Mouse (Mus musculus): ENCODE results near the gene Zcchc7.

Zcchc7 gene

DNA sequence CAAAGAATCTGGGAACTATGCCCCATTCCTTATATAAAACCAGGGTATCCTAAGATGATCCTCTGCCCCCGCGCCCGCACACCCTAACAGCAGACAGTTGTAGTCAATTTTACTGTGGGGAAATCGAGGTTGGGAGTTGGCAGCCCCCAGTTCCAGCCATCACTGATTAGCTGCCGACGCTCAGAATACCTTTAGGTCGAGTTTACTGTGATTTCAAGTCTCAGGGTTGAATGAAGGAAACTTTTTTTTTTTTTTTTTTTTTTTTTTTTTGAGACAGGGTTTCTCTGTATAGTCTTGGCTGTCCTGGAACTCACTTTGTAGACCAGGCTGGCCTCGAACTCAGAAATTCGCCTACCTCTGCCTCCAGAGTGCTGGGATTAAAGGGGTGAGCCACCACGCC is 1.5 kb downstream of the Zcchc7 start:
- DNase-seq (ENCODE audit: extremely low read depth, low read depth), result peak; percentile 6

DNA sequence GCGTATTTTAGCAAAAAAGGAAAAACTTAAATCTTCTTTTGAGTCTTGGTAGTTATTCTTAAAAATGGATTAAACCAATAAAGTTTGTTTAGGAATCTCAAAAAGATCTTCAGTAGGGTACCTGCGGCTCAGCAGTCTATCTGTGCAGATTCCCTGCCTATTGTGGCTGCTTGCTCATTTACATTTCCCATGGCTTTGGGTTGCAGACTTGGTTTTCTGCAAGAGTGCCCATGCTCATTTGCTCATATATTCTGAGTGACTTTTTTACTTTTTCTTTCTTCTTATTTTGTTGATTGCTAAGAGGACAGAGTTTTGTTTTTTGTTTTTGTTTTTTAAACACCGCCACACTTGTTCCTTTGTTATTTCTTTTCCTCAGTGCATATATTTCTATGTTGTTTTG is 19.2 kb downstream of the Zcchc7 start:
- DNase-seq (ENCODE audit: extremely low read depth, low read depth), result no peak

DNA sequence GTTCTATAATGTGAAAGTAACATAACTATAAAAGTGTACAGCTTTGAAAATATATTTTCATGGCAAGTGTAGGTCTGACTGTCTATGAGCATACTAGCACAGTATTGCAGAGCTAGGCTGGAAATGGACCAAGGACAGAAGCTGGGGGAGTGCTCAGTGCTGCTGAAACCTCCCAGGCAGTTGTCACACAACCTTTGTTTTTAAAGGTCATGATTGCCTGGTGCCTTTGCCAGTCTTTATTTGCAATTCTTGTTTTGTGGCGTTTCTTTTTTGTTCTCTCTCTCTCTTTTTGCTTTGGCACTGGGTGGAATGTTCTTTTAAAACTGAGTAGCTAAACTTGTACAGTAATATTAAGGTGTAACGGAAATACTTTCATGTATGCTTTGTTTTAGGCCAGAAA is 21.0 kb downstream of the Zcchc7 start:
- DNase-seq (ENCODE audit: extremely low read depth, low read depth), result no peak

DNA sequence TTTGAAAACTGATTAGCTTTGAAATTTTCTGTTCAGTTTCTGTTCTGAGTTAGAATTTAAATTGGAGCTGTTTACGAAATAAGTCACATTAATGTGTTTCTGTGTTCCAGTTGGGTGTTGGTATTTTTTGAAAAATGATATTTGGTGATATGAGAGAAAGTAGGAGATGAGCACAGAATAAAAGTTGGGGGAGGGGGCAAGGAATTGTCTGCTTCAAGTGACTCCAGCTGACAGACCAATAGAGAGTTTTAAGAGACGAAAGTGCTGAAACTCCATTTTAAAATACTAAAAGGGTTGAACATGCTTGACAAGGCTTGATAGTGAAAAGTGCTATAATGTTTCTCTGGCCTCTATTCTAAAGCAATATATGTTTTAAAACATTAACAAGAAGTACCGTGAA is 21.4 kb downstream of the Zcchc7 start:
- no peak for DNase-seq (ENCODE audit: extremely low read depth, low read depth)

DNA sequence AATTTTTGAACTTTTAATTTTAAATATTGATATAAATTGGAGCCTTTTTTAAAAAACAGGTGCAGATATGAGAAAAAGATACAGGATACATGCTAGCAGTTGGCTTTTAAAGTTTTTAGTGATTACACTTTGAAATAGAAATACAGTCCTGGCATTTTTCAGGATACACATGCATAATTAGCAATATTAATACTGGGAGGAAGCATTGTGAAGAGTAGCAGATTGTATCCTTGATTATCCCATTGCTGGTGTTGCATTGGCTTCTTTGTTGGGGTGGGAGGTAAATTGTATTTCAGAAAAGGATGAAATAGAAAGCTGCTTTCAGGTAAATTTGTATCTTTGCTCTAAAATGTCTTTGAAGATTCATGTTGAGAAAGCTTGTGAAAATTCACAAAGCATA is 22.0 kb downstream of the Zcchc7 start:
- DNase-seq (ENCODE audit: extremely low read depth, low read depth), result no peak

DNA sequence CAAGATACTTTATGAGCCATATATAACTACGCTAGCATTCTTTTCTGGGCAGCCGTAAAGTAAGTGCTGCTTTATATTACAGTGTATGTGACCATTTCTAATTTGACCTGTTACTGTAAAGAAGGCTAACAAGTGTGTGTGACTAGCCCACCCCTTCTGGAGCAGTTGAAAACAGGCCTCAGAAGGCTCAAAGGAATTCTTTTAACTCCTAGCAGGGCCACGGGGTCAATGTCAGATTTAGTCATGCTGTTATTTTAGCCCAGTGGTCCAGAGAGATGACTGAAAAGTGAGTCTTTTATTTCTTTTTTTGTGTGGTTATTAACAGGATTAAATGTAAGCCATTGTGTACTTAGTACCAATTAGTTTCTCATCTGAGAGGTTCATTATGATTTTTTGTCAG is 22.6 kb downstream of the Zcchc7 start:
- DNase-seq (ENCODE audit: extremely low read depth, low read depth), result no peak

DNA sequence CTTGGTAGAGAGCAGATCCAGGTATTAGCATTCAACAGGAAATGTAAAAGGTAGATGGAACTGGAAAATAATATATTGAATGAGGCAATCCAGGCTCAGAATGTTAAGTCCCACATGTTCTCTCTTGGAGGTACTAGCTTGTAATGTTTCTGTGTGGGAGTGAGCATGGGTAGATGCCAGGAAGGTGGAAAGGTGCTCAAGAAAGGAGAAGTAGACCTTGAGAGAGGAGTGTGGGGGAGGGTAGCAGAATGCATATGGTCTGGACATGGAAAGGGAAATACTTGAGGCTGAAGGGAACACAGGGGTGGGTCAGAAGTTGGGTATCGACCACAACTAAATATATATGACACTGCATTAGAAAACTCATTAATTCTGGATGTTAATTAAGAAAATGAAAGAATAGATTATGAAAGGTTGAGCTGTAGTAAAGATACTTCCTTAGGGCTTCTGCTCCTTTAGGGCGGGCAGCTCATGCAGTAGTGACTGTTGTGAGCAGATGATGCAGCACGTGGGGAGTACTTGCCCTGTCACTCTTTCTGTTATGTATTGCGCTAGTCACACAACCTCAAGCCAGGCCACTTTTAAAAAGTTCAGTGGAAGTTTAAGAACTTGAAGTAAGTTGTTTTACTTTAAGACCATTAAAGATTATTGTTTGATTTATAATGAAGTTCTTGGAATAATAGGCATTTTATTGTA is 24.9 kb downstream of the Zcchc7 start:
- no peak for DNase-seq (ENCODE audit: extremely low read depth, low read depth)

DNA sequence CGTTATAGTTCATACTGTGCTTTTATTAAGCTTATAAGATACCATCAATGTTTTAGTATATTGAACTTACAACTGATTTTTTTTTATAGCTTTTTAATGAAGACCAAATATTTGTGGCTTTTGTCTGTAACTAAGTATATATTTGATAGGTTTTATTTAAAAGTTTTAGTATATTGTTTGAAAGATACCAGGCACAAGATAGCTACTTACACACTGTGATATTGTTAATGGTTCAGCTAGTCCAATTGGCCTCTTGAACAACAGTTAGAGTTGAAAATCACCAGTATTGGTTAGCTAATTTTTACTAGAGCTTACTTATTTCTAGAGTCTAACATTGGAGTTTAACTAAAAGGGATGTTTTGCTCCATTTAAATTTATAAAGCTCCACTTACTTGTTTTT is 25.8 kb downstream of the Zcchc7 start:
- DNase-seq (ENCODE audit: extremely low read depth, low read depth), result no peak

DNA sequence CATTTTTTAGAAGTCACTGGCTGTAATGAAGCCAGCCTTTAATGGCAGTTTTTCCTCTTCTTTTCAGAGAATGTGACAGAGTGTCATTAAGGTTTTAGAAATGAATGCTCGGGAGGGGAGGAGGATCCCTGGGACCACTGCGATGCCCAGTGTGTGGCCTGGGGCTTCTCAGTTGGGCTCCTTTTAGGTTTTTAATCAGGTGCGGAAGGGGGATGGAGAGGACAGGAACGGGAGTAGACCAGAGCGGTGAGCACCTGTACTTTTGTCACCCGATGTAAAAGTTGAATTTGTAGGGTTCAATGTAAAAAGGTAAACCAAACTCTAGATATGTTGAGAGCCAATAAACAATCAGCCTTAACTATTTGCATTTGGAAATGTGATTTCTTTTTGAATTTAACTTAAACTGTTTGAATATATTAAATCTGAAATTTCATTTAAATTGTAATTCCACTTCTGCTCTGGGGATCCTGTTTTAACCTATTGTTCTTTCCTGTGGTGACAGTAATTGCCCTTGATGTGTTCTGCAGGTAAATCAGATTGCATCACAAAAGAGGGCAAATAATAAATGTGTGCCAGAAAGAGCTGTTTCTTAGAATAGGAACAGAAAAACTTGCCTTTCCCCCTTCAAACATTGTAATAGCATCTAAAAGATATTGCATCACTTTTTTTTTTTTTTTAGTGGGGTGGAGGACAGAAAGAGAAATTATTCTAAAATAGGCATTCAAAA is 28.1 kb downstream of the Zcchc7 start:
- no peak for DNase-seq (ENCODE audit: extremely low read depth, low read depth)

DNA sequence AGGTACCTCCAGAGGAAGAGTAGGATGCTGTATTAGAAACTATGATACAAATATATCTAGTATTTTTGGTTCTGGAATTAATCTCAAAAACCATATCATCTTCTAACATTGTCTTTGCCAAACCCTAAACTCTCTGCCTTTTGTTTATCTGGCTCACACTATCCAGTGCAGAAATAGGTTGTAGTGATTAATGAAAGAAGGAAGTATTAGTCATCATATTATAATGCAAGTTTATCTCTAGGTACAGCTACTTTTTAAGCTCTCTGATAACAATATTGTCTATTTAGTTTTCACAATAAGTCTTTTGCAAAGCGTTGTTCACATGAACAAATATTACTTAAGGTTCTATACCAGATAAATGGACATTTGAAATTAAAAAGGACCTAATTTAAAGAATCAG is 57.2 kb downstream of the Zcchc7 start:
- DNase-seq (ENCODE audit: extremely low read depth, low read depth), result peak; percentile 56

DNA sequence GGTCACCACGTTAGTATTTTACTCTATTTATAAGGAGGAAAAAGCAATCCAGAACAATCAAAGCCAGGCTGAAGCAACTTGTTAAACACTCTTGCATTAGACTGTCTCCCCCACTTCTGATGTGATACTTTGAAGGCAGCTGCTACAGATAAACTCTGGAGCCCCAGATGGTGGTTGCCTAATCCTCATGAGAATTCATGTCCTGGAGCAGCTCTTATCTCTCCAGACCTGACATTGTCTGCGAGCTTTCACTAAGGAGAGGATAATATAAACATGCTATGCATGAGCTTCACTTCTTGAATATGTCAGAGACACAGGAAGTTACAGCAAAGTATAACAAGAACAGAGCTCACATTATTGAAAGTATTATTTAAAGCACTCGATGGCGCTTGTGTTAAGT is 58.1 kb downstream of the Zcchc7 start:
- peak; percentile 92 for DNase-seq (ENCODE audit: extremely low read depth, low read depth)

DNA sequence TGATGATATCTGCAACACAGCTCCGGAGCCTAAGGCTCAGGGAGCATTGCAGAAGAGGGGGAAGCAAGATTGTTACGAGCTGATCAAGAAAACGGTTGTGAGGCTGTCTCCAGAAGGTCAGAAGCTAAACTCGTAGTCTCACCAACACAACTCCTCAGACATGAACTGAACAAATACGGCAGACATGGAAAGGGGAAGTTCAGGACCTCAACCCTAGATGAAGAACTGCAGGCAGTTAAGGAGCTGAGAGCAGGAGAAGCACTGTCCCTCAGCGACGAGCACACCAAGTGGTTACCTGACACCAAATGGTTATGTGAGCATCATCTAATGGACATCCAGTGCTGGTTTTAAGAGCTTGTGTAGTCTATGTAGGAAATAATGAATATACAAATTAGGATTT is 60.9 kb downstream of the Zcchc7 start:
- peak; percentile 69 for DNase-seq (ENCODE audit: extremely low read depth, low read depth)

DNA sequence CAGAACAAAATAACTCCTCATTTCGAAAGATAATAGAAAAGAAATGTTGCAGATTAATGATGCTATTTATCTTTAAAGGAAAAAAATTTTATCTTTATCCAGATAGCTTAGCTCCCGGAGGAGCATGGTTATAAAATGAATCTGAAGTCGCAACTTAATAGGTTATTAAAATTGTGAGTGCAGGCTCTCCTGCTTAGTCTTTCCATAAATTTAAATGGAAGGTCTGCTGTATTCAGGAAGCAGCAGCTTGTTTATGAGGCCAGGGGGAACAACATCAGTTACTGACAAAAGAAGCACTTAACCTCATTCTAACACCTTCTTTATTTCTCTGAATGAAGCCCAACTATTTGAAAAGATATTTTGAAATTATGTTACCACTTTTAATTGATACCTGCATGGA is 74.9 kb downstream of the Zcchc7 start:
- no peak for DNase-seq (ENCODE audit: extremely low read depth, low read depth)

DNA sequence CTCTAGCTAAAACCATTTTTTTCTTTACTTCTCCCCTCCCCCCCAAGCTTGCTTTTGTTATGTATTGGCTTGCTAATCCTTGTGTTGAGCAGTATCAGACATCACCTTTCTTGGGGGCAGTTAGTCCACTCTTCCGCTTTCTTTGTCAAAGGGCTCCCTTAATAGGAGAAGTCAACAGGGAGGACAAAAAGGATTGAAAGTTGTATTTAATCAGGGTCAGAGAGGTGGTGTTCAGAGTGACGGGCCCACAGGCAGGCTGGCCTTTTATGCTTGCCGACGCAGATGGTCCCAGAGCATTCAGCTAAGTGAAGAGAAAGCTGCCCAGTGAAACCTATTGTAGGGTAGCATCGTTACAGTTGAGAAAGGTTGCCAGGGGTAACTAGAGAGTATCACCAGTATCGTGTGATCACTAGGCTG is 96.2 kb downstream of the Zcchc7 start:
- DNase-seq (ENCODE audit: extremely low read depth, low read depth), result no peak

DNA sequence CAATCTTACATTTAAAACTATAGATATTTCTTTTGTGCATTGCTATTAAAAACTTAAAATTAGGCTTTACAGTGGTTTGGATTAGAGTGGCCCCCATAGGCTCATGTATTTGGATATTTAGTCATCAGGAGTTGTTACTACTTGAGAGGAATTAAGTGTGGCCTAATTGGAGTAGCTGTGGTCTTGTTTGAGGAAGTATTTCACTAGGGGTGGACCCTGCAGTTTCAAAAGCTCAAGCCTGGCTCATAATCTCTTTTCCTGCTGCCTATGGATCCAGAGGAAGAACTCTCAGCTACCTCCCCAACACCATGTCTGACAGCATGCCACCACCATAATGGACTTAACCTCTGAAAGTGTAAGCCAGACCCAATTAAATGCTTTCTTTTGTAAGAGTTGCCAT is 115.9 kb downstream of the Zcchc7 start:
- DNase-seq (ENCODE audit: extremely low read depth, low read depth), result peak; percentile 65

DNA sequence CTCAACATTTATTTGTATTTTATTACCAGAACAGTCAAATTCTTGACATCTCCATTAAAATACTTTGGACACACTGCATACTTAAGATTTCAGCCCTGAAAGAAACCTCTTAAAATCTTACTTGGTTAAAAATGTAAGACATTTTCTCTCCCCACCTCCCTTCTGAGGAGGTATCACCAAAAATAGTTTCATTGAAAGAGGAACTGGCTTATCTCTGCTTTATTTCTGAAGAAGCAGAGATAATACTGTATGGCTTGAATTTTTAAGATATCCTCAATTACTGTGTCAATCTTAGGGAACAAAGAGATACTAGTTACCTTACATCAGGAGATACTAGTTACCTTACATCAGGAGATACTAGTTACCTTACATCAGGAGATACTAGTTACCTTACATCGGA is 116.4 kb downstream of the Zcchc7 start:
- peak; percentile 50 for DNase-seq (ENCODE audit: extremely low read depth, low read depth)

DNA sequence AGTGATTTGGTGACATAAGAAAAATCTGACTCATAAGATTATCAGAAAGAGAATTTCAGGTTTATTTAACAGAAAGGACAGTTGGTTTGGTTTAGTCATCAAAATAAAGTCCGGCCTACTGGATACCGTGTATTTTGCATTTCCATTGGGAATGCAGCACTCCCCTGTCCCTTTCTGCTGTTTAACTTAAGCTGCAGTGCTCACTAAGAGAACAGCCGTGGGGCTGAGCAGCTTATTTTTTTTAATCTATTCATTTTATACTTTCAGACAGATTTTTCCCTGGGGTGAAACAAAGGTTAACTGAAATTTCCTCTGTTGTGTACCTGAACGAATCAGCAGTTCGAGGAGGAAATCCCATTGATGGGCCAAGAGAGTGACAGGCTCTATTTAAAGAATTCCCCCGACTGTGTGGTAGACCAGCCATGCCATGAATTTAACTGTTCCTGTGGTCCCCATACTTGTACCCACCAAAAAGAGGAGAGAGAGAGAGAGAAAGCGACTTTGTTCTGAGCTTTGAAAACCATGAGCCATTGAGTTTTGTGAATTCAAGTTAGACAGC is 124.5 kb downstream of the Zcchc7 start:
- no peak for DNase-seq (ENCODE audit: extremely low read depth, low read depth)

DNA sequence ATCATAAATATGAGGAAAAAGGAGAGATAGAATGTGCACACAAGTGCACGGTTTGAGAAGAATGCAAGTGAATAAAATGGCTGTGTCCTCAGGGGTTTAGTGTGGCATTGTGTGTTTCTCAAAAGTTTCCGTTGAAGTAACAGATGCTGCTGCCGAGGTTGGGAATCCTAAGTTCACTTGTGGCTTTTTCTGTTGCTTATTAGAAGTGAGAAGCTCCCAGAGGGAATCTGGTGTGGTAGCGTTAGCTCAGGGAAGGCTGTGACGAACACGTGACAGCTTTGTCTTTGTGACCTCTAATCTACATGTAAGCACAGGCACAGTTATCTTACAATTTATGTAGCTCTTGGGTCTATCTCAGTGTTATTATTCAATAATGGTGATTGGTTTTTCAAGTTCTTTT is 130.5 kb downstream of the Zcchc7 start:
- DNase-seq (ENCODE audit: extremely low read depth, low read depth), result no peak

DNA sequence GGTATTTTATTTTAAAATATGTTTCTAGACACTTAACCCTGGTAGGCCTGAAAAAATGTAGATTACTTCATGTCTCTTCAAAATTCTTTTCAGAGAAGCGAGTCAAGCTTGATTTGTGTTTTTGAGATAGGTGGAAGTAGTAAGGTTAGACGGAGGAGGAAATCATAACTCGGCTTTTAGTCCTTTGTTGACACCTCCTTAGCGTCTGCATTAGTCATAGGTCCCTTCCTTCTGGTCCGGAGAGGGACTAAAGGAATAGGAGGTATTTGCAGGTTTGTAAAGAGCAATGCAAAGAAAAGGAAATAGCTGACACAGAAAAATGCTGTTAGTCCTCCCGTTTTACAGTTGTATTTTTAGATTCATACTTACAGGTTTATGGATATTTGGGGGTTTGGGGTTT is 135.7 kb downstream of the Zcchc7 start:
- DNase-seq (ENCODE audit: extremely low read depth, low read depth), result no peak

DNA sequence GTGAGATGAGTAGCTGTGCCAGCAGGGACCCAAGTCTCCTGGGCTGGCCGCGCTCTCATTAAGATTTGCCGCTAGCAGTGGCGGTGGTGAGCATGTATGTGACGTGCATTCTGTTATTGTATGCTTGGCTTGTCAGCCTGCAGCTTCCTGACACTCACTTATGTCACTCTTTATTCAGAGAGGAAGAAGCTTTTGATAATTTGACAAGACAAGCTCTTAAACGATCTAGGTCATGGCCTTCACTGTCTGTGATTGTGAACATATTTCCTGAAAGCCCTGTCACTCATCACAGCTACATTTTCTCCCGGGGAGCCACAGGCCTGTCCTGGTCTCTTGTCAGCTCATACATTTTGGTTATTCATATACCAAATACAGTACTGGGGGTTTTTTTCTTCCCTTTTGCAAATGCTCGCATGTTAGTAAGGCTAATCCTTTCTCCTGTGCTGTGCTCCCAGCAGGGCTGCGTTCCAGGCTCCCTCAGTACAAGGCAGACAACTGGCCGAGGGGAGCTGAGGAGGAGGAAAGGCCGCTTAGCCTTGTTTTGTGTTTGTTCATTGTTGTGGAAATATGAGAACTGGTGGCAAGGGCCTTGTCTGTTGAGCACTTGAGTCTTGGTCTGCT is 150.1 kb downstream of the Zcchc7 start:
- no peak for DNase-seq (ENCODE audit: extremely low read depth, low read depth)

DNA sequence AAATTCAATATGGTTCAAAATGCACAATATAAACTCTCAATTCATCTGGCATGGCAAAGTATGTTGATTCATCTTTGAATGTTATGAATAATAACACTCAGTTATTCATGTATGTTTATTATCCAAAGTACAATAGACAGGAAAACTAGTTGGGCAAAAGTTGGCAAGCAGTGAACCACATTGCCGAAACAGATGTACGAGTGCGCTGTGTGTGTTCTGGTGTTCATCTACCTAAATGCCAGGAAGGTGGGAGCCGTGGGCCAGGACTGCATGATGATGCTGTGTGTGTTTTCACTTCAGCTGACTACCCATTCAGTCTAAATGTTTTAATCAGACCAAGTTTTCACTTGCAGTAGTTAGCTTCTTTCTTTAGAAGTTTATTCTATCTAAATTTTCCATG is 150.7 kb downstream of the Zcchc7 start:
- DNase-seq (ENCODE audit: extremely low read depth, low read depth), result no peak

DNA sequence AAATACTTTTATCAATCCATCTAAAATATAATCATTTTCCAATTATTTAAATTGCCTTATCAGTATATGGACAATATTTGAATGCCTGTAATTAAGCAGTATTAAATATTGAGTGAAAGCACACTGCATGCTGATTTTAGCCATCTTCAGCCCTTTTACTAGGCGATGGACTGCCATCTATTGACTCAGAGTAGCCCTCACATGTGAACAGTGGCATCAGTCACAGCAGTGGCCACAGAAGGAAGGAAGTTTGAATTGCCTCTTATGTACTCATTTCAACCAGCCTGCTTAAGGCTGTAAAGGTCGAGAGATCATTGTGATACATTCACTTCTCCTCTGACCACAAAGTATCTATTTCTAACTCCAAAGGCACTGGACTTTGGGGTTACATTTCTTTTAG is 154.4 kb downstream of the Zcchc7 start:
- DNase-seq (ENCODE audit: extremely low read depth, low read depth), result no peak

DNA sequence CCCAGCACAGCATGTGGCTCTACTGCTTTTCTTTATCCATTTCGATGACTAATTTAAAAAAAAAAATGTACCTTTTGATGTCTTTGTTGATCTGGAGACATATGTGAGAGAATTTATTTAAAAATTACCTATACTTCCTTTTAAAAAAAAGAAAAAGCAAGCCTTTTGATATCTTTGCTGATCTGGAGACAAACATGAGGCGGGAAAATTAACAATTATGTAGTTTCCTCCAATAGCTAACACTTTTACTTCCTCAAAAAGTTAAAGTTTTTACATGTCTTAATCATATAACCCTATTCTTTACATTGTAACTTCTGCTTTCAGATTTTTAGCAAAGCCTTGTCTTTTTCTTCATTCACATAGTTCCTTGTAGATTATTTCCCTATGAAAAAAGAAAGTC is 155.2 kb downstream of the Zcchc7 start:
- peak; percentile 38 for DNase-seq (ENCODE audit: extremely low read depth, low read depth)

Measured in MEL-GATA-1-ER (cell line).